Mouse (Mus musculus): ENCODE data around the gene Aup1.

GRCm38 (mm10) chr6:83054074-83054851 lies at the start of gene Aup1:
- TF ChIP-seq TAL1 (IDR thresholded peaks at IDR 0.05; ENCODE audit: low read length): no peak
- TF ChIP-seq GABPA (IDR thresholded peaks at IDR 0.05; ENCODE audit: low read depth, low read length): no peak
- TF ChIP-seq CTCF (IDR thresholded peaks at IDR 0.05 in 2 of 3, conservative IDR thresholded peaks at IDR 0.05 in 1 of 3; ENCODE audit: control insufficient read depth in 1 of 3, insufficient read depth in 1 of 3, low read depth in 2 of 3, low read length in 3 of 3, poor library complexity in 1 of 3, severe bottlenecking in 1 of 3): no peak
- TF ChIP-seq POLR2A (IDR thresholded peaks at IDR 0.05; ENCODE audit: control insufficient read depth in 1 of 2, insufficient read depth in 1 of 2, low read depth in 1 of 2, low read length in 2 of 2, poor library complexity in 1 of 2): peak; percentile 63 to 82; a peak in 3 of 4 replicates
- 0 out of 4 replicates have a peak, but pooled peaks of 1 of the 2 experiments have one; percentile 34 for TF ChIP-seq EP300 (IDR thresholded peaks at IDR 0.05; ENCODE audit: low read depth in 1 of 2, low read length in 2 of 2)
